Mouse (Mus musculus) heart, embryonic 16.5 days (tissue): ENCODE measurements around the gene Slc22a16. TPM values are rescaled to one million over a fixed set of nuclear protein-coding genes. Genes with fewer than 3 reads are reported as not detected.

Experiments
- ATAC-seq: fragments of 200-750 bp; cut with Nextera tagmentation; replicated peaks from 2 replicates; pipeline ENCODE4 v1.8.0; 2017; ENCODE audit warnings: moderate number of reproducible peaks; ENCODE audit not compliant: insufficient read depth, low FRiP score; ENCODE audit errors: extremely low read depth
- H3K27ac ChIP-seq: fragments of 300-500 bp; sonication (generic); 2 replicates; pipeline ENCODE4 v1.5.1; 2014; ENCODE audit warnings: mild to moderate bottlenecking, low read length, control low read depth, moderate library complexity
- H3K27me3 ChIP-seq: fragments of 300-500 bp; sonication (generic); 2 replicates; pipeline ENCODE4 v1.6.1; 2014; ENCODE audit warnings: low read length, mixed read lengths; ENCODE audit not compliant: control insufficient read depth, insufficient read depth
- H3K36me3 ChIP-seq: fragments of 300-500 bp; sonication (generic); 2 replicates; pipeline ENCODE4 v1.6.1; 2014; ENCODE audit not compliant: control insufficient read depth, insufficient read depth
- H3K4me1 ChIP-seq: fragments of 300-500 bp; sonication (generic); 2 replicates; pipeline ENCODE4 v1.6.1; 2014; ENCODE audit warnings: low read length, mixed read lengths; ENCODE audit not compliant: control insufficient read depth, insufficient read depth
- H3K4me2 ChIP-seq: fragments of 300-500 bp; sonication (generic); 2 replicates; pipeline ENCODE4 v1.6.1; 2014; ENCODE audit warnings: low read depth, mild to moderate bottlenecking, control low read depth, low read length
- H3K4me3 ChIP-seq: fragments of 300-500 bp; sonication (generic); 2 replicates; pipeline ENCODE4 v1.5.1; 2014; ENCODE audit warnings: mild to moderate bottlenecking, control low read depth, low read length
- H3K9ac ChIP-seq: fragments of 300-500 bp; sonication (generic); 2 replicates; pipeline ENCODE4 v1.6.1; 2014; ENCODE audit warnings: low read length, control low read depth
- H3K9me3 ChIP-seq: fragments of 300-500 bp; sonication (generic); replicated peaks from 2 replicates; pipeline ENCODE4 v1.6.1; 2016; ENCODE audit warnings: low read length; ENCODE audit not compliant: control insufficient read depth
- WGBS: fragments of 180-500 bp; shearing (Covaris S2); extraction: QIAGEN DNeasy Blood & Tissue Kit; methylation state at CpG from one replicate; pipeline ENCODE4 v1.1.7; 2014; 5-methylcytosine and 5-hydroxymethylcytosine counted together
- polyA plus RNA-seq: library from polyadenylated mRNA; unstranded; fragments of >200 nt; fragmentation: Nextera tagmentation; extraction: Ambion mirVana; gene quantifications from 2 replicates; pipeline ENCODE4 v1.2.1, GENCODE M21; 2015

The Slc22a16 gene
- polyA plus RNA-seq, 1 experiment from 2014 or later: not detected

GRCm38 (mm10) chr10:40644456-40644855, 74.3 kb downstream of the Slc22a16 start:
- Histone ChIP-seq H3K9me3 (no peaks in the 10 kb centered on the region), H3K36me3 (peaks cover 3% of the 10 kb centered on the region), H3K4me1 (no peaks in the 10 kb centered on the region), H3K4me2 (no peak overlapping the region), H3K9ac (no peak overlapping the region), H3K27me3 (no peaks in the 10 kb centered on the region), H3K27ac (no peak overlapping the region), H3K4me3 (no peak overlapping the region)
- no peak for ATAC-seq
- 64% methylated on average over 9 of the region's 9 CpGs for WGBS

DNA sequence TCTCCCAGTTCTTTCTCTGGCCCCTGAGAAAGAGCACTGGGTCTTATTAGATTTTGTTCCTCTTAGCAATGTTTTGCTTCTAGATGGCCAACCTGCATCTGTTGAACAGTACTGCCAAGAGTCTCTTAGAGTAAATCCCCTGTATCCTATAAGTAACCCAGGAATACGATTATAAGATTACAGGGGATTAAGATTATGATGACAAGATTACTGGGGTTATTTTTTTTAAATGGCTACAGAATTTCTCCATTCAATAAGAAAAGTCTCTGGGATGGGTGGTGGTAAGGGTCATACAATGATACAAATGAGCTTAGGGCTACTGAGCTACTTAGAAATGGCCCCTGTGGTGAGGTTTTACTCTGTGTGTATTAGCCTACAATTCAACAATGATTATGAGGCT, 75.2 kb downstream of the Slc22a16 start:
- no peak overlapping the region for H3K27ac ChIP-seq
- no peaks in the 10 kb centered on the region for H3K9me3 ChIP-seq
- ATAC-seq: no peak
- no peak overlapping the region for H3K4me3 ChIP-seq
- H3K4me2 ChIP-seq: no peak overlapping the region
- H3K9ac ChIP-seq: no peak overlapping the region
- no peaks in the 10 kb centered on the region for H3K4me1 ChIP-seq
- 86% methylated on average over 1 of the region's 1 CpGs for WGBS
- H3K27me3 ChIP-seq: no peaks in the 10 kb centered on the region
- H3K36me3 ChIP-seq: peaks cover 3% of the 10 kb centered on the region

DNA sequence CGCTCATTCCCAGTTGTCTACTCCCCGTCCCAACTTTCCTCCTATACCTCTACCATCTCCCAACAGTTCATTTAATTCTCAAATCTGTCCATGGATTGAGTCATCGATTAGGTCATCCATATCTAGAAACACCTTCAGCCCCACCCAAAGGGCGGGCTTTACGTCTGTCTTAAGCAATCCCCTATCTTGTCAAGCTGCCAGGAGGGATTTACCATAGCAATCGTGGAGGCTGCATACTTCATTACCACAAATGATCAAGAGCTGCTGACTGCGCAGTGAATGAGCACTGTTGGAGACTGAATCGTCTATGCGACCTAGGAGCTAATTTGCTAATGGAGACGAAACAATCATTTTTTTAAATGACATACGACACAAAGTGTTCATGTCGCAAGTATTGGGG, 78.6 kb downstream of the Slc22a16 start:
- Histone ChIP-seq H3K36me3 (no peaks in the 10 kb centered on the region), H3K4me3 (no peak overlapping the region), H3K27ac (no peak overlapping the region), H3K4me1 (no peaks in the 10 kb centered on the region), H3K9ac (no peak overlapping the region), H3K27me3 (no peaks in the 10 kb centered on the region), H3K9me3 (no peaks in the 10 kb centered on the region), H3K4me2 (no peak overlapping the region)
- whole genome bisulfite sequencing: 82% methylated on average over 12 of the region's 12 CpGs
- no peak for ATAC-seq

- WGBS: 17% methylated on average over 4 of the region's 4 CpGs
These were observed 79.5 kb downstream of the Slc22a16 start for GRCm38 (mm10) chr10:40649634-40650033.

DNA sequence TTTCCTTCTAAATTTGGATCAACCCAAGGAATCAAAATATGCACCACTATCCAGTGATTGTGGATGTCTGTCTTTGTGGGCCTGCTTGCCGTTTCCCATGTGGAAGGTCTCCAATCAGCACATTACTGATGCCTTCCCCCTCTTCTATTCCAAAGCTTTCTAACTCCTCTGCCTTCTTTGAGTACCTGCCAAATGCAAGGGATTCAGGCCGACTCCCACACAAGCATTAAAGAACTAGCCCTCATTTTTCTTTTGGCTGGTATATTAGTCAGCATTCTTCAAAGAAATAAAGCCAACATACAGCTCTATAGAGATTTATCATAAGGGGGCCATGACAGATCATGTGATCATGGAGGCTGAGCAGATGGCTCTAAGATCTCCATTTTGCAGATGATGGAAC, 81.5 kb downstream of the Slc22a16 start:
- WGBS: 48% methylated on average over 2 of the region's 2 CpGs
- H3K4me1 ChIP-seq: no peaks in the 10 kb centered on the region

More at GRCm38 (mm10) chr10:40649634-40650033, 79.5 kb downstream of the Slc22a16 start:
- no peaks in the 10 kb centered on the region for H3K27me3 ChIP-seq
- no peaks in the 10 kb centered on the region for H3K9me3 ChIP-seq
- H3K36me3 ChIP-seq: no peaks in the 10 kb centered on the region
- ATAC-seq: no peak
- H3K4me1 ChIP-seq: no peaks in the 10 kb centered on the region
- no peak overlapping the region for H3K4me2 ChIP-seq
- H3K4me3 ChIP-seq: no peak overlapping the region
- H3K27ac ChIP-seq: no peak overlapping the region
- H3K9ac ChIP-seq: no peak overlapping the region

More for the DNA sequence above, 81.5 kb downstream of the Slc22a16 start:
- no peak for ATAC-seq
- H3K27me3 ChIP-seq: no peaks in the 10 kb centered on the region
- no peaks in the 10 kb centered on the region for H3K36me3 ChIP-seq
- no peak overlapping the region for H3K4me2 ChIP-seq
- no peak overlapping the region for H3K27ac ChIP-seq
- no peaks in the 10 kb centered on the region for H3K9me3 ChIP-seq
- H3K9ac ChIP-seq: no peak overlapping the region
- H3K4me3 ChIP-seq: no peak overlapping the region

Other genes starting within 250 kb of the Slc22a16 start
- gene Cdk19, start 230.8 kb upstream of the Slc22a16 start, polyA plus RNA-seq: 6.5 and 7.0 TPM in 2 replicates
- 25.0 and 27.3 TPM in 2 replicates for gene Ddo, start 59.7 kb downstream of the Slc22a16 start, polyA plus RNA-seq
- 2.1 and 2.5 TPM in 2 replicates for gene Mettl24, start 112.9 kb downstream of the Slc22a16 start, polyA plus RNA-seq